Mouse (Mus musculus) adrenal gland, postnatal 25 days (tissue): Measurements from ENCODE around the gene Dennd5b. TPM values are rescaled to one million over a fixed set of nuclear protein-coding genes. Genes with fewer than 3 reads are reported as not detected.
A peak's percentile ranks its signal among the peaks of the same experiment; 100 is the strongest.
"Not testable (repeated sequence)": the region's sequence is repeated elsewhere in the genome, so short reads cannot be mapped to it uniquely, and the experiment has no call there.

Experiments
- DNase-seq: peaks from one replicate; pipeline ENCODE4 v3.0.0; 2021; ENCODE audit warnings: mixed read lengths
- long read RNA-seq: library from polyadenylated mRNA; stranded (forward); transcript quantifications from one replicate; pipeline ENCODE4 v2.0.0, GENCODE M21; 2021
- total RNA-seq: library from RNA; stranded (reverse); gene quantifications from 2 replicates; pipeline ENCODE4 v1.2.3, GENCODE M21; 2021

The Dennd5b gene
- 14.0 and 15.7 TPM in 2 replicates for total RNA-seq
- long read RNA-seq, partial matches to known transcripts = 2 of 9 reads
- long read RNA-seq, other reads (novel, unspliced or antisense) = 6 of 9 reads

DNA sequence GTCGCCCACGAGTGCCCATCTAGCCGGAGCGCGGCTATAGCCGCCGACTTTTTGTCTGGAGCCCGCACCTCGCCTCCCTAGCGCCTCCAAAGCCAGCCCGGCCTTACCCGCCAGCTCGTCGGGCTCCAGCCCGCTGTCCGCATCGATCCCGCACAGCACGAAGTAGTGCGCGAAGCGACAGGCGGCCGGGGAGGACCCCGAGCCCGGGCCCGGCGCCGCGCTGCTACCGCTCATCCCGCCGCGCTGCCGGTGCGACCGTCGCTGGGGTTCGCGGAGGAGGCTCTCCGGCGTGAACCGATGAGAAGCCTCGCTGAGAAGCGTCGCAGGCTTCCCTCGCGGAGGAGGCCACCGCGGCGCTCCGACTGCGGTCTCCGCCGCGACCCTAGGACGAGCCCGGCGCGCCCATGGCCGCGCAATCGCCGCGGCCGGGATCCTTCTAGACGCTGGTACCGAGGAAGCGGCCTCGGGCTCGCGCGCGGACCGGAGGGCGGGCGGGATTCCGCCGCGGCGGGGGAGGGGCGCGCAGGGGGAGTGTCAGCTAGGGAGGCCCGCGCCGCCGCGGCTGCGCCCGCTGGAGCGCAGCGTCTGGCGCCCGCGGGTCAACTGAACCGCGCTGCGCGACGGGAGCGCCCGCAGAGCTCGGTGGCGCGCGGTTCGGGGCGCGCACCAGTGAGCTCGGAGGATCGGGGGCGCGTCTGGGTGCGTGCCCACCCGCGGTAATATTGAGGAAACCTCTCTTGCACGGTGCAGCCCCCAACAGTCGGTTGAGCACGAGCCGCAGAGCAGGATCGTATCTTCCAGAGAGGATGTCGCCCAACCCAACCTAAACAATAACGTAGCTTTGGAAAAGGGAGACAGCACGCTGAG, at the start of gene Dennd5b:
Gene Dennd5b (minus strand): TSS at position 605 of the 867 bp plus-strand sequence.
- DNase-seq = peak; percentile 92

DNA sequence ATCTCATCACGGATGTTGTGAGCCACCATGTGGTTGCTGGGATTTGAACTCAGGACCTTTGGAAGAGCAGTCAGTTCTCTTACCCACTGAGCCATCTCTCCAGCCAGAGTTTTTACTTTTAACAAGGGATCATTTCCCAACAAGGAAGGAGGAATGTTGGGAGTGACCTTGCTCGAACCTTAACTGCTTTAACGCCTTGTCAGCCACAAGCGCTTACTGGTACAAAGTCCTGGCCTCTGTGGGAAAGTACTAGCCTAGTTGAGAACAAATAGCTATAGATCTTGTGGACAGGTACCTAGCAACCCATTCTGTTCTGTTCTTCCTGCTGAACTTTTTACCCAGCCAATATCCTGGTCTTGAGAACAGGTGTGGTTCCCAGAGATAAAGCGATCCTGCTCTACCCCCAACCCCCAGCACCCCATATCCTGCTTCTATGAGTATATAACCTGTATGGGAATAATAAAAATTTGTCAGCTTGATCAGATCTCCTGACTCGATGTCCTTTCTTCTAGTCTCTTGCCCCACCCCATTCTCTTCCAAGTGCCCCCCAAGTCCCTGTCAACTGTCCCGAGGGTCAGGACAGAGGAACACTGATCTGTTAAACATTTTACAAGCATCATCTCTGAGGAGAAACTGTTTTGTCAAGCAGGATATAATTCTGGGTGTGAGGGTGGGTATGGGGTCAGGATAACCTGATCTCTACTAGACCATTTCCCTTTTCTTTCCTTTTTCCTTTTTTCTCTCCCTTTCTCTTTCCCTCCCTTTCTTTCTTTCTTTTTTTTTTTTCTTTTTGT, 47.2 kb upstream of the Dennd5b start:
- DNase-seq = no peak

DNA sequence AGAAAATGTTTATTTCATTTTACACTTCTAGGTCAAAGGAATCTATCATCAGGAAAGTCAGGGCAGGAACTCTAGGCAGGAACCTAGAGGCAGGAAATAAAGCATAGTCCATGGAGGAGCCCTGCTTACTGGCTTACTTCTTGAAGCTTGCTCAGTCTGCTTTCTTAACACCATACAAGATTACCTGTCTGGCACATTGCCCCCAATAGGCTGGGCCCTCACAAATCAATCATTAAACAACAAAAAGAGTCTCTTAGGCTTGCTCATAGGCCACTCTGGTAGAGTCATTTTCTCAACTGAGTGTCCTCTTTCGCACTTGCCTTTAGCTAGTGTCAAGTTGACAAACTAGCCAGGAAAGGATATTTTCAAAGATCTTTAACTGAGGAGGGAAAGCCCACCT, 43.7 kb upstream of the Dennd5b start:
- no peak for DNase-seq

DNA sequence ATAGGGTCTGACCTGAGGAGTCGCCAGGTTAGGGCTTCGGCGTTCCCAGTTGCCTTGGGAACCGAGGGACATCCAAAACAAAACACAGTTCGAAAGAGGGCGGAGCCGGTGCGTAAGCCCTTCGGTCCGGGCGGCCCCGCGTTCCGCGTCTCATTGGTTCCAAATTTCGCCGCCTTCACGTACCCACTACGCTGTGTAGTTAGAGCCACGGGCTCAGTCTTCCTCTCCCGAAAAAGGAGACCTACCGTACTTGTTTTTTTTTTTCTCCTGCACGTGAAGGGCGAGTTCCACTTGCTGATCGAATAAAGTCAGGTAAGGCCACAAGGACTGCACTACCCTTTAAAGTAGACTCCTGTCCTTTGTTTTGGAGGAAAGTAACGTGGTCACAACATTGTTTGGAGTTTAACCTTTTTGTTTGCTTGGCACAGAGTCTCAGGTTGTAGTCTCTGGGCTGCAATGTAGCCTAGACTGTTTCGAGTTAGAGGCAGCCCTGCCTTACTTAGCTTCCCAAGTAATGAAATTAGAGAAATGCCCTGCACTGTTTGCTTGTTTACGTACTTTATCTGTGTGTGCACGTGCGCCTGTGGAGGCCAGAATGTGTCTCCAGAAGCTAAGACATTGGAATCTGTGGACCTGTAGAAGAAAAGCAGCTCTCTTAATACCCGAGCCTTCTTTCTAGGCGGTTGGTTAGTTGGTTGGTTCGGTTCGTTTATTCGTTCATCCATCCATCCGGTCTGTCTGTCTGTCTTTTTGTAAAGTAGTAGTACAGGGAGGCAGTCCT, 40.1 kb upstream of the Dennd5b start:
- DNase-seq = peak; percentile 85

DNA sequence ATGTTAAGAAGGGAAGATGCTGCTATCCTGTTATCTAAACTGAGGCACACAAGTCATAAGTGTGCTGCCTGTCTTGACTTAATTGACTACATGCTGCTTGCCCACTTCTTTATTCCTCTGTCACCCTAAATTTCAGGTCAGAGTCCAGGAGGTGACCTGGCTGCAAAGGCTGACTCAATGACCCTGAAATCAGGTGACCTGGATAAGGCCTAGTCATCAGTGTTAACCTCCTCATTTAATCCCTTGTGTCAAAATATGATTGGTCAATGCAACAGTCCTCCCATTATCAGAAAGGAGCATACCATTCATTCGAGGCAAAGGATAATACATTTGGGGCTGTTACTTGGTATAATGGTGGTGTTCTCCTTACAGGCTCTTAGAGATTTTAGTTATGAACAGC, 38.0 kb upstream of the Dennd5b start, which contains the start of gene Etfbkmt:
Gene Etfbkmt (plus strand): TSS at position 379 of the 400 bp plus-strand sequence.
- no peak for DNase-seq

DNA sequence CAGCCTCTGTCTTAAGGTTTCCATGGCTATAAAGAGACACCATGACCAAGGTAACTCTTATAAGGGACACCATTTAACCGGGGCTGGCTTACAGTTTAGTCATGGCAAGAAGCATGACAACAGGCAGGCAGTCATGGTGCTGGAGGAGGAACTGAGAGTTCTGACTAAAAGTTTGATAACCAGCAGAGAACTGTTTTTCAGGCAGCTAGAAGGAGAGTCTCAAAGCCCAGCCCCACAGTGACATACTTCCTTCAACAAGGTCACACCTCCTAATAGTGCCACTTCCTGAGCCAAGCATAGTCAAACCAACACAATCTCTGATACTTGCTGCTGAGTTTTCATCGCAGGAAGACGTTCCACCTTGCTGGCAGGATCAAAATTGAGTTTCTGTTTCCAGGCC, 37.5 kb upstream of the Dennd5b start:
- DNase-seq = no peak

DNA sequence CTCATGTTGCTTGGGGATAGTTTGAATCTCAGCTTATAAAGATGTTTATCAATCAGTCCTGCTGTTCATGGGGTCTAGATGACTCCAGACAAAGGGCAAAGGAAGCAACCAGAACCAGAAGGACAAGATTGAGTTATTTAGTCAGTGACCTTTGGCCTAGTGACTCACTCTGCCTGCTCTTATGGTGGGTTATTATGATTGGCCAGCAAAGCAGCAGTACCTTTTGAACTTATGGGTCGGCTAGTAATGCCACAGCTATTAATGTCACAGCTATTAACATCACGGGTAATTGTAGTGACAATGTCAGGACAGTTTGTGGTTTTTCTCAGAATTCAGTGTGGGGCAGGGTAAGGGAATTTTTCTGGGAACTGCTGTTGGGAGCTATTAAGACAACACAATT, 36.5 kb upstream of the Dennd5b start:
- DNase-seq = no peak

DNA sequence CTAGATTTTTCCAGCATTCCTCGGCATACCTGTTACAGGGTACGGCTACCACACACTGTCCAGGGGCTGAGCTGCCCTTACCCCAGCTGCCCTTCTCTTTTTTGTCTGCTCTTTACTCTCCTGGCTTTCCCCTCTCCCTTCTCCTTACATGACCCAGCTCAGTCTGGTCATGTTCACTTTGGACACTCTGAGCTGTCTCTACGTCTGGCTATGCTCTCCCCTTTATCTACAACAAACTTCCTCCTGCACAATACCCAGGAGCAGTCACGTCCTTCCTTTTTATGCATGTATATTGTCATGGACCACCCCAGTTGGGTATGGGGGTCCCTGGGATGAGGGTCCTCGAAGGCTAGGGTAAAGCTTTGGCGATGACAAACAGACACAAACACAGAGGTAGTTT, 34.2 kb upstream of the Dennd5b start:
- no peak for DNase-seq

DNA sequence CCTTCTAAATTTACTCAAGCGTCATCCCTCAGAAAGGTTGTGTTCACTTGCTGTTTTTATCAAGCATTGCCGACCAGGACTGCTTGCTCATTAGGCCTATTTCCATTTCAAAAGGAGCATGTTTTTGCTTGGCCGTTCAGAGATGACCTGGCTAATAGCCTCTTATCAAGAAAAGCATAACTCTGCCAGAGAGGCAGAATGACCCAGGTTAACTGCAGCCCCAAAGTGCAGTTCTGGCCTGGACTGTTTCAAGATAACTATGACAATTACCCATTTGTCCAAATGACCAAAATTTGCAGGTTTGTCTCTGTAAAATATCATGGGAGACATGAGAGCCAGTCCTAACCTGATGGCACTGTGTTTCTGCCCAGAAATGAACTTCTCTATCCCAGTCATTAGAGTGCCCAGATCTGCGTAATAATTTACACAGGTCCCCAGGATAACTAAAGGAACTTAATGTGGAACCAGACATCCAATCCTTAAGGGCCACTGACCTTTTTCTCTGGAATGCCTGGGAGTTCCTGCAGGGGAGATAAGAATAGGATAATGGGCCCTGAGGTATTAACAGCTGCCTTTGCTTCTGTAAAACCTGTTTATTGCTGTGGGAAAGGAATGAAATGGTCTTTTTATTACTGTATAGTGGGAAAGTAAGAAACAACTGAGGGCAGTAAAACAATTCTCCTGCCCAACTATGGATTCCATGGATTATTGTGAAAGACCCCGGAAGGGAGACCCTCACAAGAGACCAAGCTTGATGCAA, 33.1 kb upstream of the Dennd5b start:
- no peak for DNase-seq

DNA sequence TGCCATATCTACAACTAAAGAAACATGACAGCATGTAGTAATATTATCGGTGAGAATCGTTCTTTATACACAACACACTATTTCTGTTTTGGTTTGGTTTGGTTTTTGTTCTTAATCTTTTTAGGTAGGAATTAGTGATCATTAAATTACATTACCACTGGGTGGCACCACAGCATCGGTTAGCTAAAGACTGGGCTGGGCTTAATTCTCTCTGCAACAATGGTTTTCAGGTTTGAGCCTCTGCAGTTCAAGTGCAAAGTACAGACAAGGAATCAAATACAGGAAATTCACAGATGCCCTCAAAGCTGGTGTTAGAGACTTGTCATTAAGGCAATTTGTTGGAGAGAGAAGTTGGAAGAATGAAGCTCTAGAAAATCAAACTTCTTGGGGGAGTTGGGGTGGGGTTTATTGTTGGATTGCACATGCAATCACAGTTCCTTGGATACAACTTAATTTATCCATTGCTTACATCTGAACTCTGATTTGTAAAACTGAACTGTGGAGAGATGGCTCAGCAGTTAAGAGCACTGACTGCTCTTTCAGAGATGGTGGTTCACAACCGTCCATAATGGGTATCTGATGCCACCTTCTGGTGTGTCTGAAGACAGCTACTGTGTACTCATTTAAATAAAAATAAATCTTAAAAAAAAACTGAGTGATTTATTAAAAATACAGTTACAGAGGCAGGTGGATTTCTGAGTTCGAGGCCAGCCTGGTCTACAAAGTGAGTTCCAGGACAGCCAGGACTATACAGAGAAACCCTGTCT, 31.0 kb upstream of the Dennd5b start:
- peak; percentile 25 for DNase-seq

DNA sequence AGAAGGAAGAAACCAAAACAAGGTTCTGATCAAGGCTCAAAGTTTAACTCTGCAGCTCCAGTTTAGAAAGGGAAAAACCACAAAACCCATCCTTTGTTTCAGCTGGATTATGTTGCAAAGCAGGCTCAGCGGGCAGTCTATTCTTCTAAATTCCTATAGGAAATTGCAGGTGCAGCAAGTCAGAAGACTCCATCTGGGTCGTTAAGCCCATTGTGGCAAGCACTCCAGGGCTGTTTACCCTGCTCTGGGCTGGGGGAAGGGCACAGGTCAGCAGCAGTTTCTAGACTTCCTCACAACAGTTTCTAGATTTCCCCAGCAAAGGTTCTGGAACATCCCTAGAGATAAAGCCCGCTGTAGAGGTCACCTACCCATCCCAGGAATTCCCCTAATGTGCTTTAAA, 29.6 kb upstream of the Dennd5b start:
- DNase-seq = no peak

DNA sequence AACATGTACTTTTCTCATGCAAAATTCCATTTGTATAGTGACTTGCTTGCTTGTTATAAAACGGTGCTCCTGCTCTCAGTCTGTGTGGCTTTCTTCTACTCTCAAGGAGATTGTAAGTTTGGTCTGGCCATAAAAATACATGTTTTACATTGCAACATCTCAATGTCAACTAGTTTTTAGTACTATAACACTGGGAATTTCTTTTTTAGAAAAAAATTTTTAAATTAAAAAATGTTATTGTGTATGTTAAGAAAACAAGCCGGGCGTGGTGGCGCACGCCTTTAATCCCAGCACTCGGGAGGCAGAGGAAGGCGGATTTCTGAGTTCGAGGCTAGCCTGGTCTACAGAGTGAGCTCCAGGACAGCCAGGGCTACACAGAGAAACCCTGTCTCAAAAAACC, 28.4 kb upstream of the Dennd5b start, which contains the start of gene Gm10203:
Gene Gm10203 (plus strand): TSS at position 301 of the 400 bp plus-strand sequence.
- not testable (repeated sequence) for DNase-seq

DNA sequence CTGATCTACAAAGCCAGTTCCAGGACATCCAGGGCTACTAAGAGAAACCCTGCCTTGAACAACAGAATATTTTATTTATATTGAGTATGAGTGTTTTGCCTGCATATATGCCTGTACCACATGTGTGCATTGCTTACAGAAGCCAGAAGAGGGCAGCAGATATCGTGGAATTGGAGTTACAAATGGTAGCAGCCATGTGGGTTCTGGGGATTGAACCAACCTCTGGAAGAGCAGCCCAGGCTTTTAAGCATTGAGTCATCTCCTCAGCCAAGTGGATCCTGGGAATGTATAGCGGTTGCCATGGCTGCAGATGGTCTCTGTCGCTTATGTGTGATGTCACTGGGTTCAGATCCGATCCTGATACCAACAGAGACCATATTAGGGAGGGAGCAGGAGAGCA, 25.2 kb upstream of the Dennd5b start:
- peak; percentile 20 for DNase-seq

DNA sequence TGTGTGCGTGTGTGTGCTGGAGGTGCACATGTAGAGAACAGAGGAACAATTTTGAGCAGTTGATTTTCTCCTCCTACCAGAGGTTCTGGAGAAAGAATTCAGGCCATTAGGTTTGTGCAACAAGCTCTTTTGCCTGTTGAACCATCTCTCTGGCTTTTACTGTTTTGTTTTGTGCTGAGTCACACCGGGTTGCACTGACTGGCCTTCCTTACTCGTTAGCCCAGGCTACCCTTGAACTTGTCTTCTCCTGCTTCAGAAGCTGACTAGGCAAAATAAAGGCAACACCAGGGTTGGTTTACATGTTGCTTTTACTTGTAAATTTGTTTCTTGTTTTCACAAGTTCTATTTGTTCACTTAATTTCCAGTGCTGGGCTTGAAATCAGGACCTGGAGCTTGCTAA, 21.6 kb upstream of the Dennd5b start:
- no peak for DNase-seq

DNA sequence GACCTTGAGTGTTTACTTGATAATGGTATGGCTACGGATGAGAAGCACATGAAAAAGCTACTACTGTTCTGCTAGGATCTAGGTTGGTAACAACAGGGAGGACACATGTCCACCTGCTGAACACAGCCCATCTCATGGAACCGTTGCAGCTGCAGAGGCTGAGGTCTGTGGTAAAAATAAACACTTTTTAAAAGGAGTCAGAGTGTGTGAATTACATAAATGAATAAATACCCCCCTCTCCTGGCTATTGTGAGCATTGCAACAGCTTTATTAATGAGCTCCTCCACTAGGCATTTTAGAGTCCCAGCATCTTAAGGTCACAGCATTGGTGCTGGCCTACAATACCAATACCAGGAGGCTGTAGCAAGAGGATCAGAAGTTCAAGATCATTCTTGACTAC, 18.4 kb upstream of the Dennd5b start:
- no peak for DNase-seq

DNA sequence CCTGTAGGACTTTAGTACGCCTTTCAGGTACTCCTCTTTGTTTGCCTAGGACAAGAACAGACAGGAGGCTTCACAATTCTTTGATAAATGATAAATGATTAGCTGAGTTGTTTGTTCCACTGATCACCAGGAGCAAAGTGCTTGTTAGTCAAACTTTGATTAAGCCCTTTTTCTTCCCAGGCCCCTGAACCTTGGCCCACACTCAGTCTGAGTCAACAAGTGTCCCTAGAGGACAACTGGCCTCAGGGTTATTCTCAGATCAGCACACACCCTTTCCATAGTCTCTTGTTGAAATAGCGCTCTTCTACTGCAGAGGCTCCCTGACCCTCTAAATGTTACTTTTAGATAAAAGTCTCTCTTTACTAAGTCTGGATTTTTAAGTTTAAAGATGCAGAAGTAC, 17.5 kb upstream of the Dennd5b start:
- DNase-seq = peak; percentile 20

DNA sequence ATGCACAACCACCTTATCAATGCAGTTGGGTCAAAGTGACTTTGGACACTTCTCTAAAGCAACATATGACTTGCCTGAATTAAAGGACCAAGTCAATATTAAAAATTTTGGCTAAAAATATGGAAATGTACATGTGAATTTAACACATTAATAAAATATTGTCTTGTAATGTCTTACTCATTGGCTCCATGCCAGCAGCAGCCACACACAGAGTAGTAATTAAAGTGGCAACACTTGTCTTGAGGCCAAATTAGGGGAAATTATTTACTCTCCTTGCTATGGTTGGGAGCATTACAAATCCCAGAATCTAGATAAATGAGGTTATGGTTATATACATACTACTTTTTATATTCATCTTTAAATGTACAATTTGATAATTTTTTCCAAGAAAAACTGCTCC, 15.5 kb upstream of the Dennd5b start:
- DNase-seq = no peak

DNA sequence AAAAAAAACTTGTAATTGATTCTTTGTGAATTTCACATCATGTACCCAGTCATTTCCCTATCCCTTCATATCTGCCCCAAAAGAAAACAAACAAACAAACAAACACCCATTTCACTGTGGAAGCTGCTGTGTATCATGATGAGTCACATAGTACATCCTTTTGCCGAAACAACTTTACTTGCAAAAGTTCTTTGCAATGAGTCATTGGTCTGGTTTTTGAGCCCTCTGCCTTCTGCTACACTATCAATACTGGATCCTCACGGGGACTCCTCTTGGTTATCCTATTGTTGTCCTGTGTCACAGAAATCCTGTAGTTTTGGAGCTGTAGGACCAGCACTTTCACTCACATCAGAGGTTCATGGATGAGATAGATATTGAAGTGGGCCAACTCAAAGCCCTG, 7.4 kb upstream of the Dennd5b start:
- DNase-seq = no peak

DNA sequence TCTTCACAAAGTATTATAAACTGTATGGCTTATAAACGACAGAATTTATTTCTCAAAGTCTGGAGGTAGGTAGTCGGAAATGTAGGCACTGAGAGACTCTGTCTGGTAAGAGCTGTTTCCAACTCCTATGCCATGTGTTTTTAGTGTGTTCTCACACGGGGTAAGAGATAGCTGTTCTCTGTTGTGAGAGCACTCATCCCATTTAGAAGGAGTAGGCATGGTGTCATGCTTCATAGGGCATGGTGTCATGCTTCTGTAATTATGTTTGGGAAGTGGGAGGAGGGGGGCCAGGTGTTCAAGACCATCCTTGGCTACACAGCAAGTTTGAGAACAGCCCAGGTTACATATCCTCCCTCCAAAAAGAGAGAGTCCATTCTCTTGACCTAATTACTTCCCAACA, 6.1 kb upstream of the Dennd5b start:
- no peak for DNase-seq

DNA sequence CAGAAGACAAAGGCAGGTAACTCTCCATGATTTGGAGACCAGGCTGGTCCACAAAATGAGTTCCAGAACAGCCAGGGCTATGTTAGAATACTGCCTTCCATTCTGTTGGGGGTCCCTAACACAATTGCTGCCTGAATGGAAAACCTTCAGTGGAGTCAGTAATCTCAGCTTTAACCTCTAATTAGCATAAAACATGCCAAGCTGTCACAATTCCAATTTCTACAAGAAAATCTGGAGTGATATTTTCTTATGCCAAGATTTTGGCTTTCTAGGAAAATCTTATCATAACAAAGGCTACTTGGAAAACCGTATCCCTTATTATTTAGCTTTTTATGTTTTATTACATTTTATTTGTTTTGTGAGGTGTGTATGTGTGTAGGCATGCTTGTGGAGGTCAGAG, 2.0 kb upstream of the Dennd5b start:
- DNase-seq = no peak

DNA sequence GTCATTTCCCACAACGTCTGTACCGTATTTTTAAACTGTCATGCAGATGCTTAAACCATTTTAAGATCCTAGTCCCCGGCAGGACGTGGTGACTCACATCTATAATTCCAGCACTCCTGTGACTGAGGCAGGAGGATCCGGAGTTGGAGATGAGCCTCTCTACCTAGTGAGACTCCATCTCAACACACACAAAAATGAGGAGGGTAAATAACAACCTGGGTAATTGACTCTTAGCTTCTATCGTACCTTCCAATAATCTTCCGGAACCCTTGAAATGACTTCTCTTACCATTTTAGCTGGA, 413 bp upstream of the Dennd5b start:
- DNase-seq = no peak
